Mouse (Mus musculus): ENCODE results near the gene Tnrc18.

Gene Tnrc18

DNA sequence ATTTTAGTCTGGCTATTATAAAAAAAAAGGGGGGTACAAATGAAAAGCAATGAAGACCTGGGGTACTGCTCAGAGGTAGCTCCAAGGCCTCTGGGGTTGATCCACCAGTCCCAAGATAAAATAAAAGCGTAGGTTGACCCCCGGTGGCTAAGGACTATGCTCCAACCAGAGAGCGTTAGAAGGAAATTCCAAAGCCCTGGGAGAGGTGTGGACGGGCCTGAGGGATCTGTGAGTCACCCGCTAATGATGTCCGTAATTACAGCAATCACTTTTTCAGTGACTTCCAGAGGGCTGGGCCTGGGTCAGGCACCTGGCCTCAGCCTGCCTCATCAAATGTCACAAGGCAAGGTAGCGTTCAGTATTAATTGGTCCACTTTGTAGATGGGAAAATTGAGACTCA lies 9.8 kb downstream of the Tnrc18 start:
- DNase-seq = no peak

DNA sequence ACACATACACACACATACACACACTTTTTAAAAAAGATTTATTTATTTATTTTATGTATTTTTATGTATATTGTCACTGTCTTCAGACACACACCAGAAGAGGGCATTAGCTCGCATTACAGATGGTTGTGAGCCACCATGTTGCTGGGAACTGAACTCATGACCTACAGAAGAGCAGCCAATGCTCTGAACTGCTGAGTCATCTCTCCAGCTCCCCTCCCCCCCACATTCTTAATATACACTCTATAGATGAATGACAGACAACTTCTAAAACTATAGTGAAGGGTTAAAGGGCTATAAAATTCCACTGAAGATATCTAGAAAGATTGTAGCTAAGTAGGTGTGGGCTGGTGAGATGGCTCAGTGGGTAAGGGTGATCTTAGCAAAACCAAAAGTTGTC lies 13.7 kb downstream of the Tnrc18 start:
- no peak for DNase-seq

DNA sequence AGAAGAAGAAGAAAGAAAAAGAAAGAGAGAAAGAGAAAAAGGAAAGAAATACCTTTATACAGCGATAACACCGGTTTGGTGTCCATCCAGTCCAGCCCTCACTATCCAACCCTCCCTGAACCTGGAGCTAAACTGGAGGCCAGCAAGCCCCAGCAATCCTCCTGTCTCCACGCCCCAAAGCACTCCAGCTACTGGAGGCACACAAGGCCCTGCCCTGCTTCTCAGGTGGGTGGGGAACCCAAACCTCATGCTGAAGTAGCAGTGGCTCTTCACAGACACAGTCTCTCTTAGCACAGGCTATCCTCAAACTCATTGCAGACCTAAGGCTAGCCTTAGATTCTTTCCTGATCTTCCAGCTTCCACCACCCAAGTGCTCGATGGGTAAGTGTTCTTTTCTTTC lies 14.6 kb downstream of the Tnrc18 start:
- no peak for DNase-seq

DNA sequence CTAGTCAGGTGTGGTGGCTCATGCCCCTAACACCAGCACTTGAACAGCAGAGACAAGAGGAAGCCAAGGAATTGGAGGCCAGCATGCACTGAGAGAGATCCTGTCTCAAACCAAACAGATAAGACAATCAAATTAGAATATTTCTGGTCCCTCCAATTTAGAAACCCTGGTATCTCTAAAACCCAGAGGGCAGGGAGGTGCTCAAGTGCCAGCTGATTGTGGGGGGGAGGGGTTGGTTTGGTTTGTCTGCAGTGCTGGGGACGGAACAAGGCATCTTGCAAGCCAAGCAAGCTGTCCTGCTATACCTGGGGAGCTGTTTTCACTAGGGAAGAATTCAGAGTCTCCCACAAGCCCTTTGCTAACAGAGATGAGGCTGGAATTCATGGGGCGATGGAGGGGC lies 15.5 kb downstream of the Tnrc18 start:
- no peak for DNase-seq

DNA sequence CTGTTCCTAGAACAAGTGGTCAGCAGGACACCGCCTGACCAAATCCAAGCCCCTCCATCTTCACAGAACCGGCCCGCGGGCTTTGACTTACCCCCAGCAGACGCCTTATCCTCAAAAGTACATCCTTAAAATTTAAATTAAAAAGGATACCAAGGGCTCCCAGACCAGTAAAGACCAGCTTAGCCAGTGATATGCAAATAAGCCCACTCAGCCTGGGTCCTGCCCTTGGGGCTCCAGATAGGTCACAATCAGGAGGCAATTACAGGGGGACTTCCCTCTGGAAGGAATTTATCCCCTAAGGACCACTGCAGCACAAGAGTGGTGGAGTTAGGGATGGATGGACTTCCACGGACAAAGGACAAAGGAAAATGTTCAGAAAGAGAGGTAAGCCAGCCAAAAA lies 16.8 kb downstream of the Tnrc18 start:
- no peak for DNase-seq

DNA sequence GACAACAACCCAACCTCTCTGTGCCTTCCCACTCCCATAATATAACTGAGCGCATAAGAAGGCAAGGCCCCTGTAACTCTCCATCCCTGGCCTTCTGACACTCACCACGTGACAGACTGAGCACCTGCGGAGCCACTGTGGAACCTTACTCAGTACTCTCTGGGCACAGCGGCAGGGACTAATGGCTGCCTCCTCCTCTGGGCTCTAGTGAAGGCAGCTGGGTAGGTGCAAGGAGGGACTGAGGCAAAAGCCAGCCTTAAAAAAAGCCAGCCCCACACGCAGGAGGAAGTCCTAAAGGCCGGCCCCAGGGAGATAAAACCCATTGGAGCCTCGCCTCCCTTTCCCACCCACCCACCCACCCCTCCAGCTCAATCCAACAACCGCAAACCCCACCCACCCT lies 17.3 kb downstream of the Tnrc18 start:
- no peak for DNase-seq

DNA sequence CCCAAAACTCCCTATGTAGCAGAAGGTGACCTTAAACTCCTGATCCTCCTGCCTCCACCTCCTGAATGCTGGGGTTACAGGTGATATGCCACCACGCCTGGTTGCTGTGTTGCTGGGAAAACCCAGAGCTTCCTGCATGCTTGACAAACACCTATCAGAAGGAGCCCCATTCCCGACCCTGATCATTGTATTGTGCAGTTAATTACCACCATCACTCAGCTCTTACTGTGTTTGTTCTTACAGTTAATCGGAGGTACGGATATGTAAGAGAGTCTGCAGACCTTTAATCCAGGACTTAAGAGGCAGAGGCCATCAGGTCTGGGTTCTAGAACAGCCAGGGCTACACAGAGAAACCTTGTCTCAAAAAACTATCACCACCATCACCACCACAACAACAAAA lies 18.2 kb downstream of the Tnrc18 start:
- DNase-seq = no peak

DNA sequence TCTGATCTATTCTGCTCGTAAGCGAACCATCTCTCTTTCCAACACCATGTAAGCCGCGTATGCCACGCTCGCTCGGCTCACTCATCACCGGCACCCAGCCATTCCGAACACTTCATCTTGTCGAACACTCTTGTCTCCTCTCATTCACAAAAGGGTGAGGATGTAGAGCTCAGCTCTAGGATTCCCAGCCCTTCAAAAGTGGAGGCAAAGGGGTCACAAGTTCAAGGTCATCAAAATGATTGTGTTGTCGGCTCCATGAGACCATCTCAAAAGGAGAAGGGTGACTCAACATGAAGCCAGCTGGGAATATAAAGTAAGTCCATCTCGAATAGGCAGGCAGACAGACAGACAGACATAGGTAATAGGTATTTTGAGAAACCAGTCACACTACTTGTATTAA lies 19.3 kb downstream of the Tnrc18 start:
- no peak for DNase-seq

DNA sequence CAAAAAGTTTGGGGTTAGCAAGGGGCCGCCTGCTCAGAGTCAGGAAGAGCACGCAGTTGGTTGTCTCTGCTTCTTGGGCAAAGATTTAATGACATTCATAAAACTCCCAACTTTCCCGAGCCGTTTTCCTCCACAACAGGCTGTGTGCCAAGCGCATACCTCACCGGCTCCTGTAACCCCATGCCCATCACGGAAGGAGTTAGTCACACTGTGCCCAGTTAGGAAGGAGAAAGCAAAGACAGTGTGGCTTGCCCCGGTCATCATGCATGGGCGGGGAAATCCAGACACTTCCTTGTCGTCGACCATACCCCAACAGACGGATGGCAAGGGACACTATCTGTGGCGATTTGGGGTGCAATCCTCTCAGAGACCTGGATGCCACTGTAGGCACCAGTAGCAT lies 19.8 kb downstream of the Tnrc18 start:
- no peak for DNase-seq

DNA sequence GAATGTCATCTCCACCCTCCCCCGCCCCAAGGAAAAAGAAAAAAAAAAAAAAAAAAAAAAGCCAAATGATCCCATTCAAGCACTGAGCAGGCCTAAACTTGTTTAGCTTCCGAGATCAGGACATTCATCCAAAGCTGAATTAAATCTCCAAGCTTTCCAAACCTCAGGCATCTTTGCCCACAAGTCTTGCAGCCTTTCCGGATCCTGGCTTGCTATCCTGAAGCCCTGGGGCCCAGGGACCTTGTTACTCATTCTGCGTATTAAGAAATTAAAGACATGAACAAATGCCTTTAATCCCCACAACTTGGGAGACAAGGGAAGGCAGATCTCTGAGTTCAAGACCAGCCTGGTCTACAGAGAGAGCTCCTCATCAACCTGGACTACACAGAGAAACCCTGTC lies 20.5 kb downstream of the Tnrc18 start:
- DNase-seq = no peak

DNA sequence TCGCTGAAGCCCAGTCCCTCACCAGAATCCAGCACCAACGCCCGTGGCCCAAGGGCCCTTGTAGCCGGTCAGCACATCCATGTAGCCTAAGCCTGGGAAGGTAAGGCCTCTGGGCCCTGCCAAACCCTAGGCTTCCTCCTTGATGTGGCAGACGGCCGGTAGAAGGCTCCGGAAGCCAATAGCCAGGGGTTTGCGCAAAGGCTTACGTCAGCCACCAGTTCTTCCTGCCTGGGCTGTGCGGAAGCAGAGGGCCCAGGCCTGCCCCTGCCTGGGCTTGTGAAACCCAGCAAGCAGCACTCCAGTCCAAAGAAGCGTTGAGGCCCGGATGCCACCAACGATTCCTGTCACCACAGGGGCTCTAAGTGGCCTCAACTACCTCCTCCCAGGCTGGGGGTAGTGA lies 22.9 kb downstream of the Tnrc18 start:
- DNase-seq = peak; percentile 86

DNA sequence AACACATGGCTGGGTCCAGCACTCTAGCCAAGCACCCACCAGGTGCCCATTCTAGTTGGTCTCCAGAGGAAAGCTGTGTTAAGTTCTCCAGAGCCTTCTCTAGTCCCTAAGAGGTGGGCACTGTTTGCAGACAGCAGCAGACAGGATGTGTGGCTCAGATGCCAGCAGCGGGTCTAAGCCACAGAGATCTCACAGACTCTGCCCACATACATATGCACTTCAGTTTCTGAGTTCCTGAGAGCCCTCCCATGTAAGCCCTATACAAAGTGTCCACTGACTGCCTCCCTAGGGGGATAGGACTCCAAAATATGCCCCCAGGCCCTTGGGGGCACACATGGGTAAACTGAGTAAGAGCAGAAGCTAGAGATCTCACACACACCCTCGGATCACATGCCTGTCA lies 23.3 kb downstream of the Tnrc18 start:
- DNase-seq = peak; percentile 74

DNA sequence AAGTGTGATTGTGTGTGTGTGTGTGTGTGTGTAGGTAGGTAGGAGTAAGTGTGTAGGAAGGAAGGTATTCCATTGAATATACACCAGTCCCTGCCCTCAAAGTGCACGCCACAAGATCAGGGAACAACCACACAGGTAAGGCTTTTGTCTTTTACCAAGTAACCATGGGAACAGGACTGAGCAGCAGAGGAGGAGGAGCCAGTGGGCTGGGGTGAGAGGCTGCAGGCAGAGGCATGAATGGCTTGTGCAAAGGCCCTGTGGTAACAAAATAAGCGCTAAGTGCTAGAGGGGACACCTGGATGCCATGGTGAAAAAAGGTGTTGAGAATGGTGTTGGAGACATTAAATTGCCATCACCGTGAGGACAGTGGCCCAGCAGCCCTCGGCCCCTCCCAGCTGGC lies 24.9 kb downstream of the Tnrc18 start:
- no peak for DNase-seq

DNA sequence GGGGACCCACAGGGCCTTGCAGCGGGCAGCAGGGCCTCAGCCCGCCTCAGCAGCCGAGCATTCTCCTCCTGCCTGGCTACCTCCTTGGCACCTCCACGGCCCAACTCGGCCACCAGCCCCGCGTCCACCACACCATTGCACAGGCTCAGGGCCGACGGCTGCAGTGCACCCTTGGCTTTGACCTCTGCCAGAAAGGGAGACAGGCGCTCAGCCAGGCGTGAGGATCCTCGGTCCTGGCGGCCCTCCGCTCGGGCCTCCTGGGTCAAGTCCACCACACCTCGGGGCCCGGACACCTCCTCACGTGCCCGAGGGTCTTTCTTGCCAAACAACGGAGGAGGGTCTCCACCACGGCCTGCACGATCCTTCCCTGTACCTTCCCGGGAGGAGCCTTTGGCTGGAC lies 29.2 kb downstream of the Tnrc18 start:
- DNase-seq = no peak

DNA sequence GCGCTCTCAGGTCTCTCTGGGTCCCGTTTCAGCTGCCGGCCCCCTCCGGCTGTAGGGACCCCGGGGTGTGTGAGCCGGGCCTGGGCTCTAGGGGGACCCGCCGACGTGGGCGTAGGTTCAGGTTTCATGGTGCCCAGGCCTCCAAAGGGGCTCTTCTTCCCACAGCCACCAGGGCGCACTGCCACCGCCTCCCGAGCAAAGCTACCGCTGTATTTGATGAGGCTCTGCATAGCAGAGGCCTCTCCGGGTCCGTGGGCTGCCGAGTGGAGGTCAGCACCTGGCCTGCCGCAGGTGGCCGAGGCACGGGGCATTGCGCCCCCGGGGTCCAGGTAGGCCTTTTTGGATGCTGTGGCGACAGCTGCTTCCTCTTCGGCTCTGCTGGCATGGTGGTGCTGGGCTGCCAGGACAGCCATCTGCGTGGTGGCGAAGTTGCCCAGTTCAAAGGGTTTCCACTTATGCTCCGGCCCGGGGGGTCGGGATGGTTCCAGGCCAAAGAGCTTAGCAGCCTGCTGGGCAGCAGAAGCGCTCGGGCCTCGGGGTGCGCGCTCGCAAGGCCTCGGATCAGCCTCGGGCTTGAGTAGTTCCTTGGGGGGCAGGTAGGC lies 30.1 kb downstream of the Tnrc18 start:
- DNase-seq = no peak

DNA sequence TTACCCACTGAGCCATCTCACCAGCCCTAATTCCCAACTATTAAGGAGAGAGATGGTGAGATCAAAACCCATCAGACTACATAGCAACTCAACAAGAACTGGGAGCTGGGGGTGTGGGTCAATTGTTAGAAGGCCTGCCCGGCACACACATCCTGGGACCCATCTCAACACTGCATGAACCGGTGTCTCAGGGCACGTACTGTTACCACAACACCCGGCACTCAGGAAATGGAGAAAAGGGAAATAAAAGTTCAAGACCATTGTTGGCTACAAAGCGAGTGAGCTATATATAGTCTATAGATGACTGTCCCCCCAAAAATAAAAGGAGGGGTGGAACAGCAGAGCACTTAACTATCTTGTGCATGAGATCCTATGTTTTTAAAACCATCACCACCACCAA lies 30.8 kb downstream of the Tnrc18 start:
- no peak for DNase-seq

DNA sequence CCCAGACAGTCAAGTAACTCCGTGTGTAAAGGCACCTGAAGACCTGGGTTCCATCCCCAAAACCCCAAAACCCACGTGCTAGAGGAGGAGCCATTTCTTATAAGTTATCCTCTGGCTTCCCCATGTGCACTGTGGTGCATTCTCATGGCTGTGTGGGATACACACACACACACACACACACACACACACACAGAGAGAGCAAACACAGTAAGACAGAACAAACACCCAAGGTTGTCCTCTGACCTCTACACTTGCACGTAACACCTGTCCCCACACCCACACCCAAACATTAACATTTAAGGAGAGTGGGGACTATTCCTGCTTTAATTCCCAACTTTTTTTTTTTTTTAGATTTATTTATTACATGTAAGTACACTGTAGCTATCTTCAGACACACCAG lies 31.2 kb downstream of the Tnrc18 start:
- DNase-seq = no peak

DNA sequence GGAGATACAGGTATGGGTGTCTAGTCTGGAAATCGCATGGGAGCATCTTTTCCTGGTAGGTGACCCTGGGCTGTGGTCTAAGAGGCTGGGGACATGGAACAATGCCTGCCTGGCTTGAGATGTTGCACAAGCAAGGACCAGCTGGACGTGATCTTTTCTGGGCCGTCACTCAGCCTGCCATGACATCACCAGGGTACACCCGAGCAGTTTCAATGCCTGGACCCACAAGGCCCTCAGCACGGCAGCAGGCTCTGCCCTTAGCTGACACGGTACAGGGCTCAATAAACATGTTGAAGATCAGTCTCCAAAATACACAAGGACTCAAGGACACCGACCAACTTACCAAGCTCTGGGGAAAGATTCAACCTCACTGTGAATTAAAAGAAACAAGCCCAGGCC lies 34.3 kb downstream of the Tnrc18 start:
- DNase-seq = no peak

DNA sequence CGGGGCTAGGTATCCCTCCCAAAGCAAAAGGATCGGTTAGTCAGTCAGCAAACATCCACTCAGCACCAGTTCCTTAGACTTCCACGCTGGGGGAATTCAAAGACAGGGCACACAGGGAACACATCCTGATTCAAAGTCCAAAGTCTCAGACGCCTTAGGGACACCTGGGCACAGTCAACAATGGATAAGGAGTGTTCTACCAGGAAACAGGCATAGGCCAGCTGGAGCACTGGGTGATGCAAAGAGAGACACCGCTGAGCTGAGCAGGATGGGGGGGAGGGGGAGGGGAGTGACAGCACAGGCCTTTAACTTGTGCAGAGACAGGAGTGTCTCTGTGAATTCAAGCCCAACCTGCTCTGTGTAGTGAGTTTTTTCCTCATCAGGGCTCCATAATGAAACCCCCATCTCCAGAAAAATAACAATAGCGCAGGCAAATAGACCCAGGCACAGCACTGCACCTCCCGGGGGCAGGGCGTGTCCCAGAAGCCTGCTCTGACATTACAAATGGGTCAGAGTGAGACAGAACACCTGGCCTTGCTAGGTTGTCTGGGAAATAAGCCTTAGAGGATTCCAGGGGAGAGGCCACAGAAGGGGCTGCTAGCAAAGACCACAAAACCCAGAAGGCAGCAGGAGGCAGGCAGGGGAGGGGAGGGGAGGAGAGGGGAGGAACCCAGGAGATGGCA lies 34.9 kb downstream of the Tnrc18 start:
- DNase-seq = no peak

DNA sequence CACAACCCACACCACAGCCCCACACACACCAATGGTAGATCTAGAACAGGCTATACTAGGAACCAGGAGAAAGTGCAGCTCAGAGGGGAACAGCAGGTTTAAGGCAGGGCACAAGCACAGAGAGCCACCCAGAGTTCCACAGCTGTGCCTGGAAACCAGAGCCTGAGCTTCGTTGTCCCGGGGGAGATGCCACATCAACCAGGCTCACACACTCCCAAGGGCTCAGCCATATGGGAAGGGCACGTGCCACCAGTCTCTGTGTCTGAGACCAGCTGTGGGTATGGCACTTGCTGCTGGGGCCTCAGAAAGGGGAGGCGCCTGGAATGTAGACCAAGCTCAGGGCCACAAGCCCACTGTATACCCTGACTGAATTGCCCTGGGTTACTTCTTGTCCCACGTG lies 36.9 kb downstream of the Tnrc18 start:
- DNase-seq = no peak

DNA sequence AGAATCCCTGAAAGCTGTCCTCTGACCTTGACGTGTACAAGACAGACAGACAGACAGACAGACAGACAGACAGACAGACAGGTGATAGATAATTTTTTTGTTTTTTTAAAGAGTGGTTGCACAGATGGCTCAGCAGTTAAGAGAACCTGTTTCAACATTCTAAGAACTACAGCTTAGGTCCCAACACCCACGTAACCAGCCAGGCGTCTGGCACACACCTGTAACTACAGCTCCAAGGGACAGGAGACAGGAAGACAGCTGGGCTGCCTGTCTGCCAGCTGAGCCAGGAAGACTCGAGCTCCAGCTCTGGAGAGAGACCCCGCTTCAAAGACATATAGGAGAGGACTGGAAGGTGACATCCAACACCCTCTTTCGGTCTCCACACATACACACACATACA lies 38.6 kb downstream of the Tnrc18 start:
- no peak for DNase-seq

DNA sequence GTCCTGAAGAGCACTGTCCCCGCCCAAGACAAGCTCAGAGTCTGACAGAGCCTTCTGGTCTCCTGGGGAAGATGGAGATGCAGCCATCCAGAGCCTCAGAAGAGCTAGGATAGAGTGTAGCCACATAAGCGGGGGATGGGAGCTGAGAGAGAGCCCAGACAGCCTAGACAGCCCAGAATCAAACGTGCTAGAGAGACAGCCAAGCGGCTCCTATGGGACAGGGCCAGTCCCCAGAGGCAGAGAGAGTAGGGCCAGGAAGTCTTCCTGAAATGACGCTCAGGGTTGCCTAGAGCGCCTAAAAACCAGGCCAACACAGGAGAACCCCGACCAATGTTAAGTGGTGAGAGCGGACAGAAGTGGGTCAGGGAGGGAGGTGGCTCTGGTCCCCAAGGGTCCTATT lies 39.3 kb downstream of the Tnrc18 start:
- no peak for DNase-seq

DNA sequence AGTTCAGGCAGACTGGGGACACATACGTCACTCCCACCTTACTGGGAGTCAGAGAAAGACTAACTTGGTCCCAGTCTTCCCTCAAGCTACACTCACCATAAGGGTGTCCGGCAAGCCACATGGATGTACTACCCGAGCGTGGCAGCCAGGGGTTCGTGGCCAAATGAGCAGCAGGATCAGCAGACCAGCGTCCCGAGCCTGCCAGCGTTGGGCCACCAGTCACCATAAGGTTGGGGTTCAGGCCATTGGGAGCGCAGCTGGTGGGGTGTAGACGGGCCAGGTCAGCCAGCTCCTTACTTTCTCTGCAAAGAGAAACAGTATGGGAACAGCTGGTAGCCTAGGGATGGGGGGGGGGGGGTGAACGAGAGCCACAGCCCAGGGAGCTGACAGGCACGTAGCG lies 41.4 kb downstream of the Tnrc18 start:
- DNase-seq = no peak

DNA sequence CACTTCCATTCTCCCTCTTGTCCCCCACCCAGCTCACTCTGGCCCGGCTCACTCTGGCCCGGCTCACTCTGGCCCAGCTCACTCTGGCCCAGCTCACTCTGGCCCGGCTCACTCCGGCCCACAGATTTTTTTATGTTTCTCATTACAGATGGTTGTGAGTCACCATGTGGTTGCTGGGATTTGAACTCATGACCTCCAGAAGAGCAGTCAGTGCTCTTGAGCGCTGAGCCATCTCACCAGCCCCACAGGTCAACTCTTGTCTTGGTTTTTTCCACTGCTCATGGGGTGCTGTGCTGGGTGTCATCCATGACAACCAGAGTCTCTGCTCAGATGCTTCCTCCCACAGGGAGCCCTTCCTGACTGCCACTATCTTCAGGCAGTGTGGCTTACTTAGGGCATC lies 42.7 kb downstream of the Tnrc18 start:
- no peak for DNase-seq

DNA sequence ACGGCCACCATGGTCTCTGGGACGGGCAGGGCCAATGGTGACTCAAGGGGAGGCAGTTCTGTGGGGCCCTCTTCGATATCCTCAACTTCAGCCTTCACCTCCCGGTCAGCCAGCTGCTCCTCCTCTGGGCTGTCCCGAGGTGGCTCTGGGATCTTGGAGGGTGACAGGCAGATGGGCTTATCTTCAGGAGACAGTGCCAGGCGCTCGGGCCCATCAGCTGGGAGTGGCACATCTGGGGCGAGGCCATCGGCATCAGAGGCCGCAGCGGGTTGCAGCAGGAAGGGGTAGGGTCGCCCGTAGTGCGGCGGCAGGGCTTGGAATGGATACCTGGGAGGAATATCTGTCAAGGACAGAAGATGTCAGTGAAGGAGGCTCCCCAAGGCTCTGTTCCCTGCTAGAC lies 45.5 kb downstream of the Tnrc18 start:
- DNase-seq = no peak

All from thymus, postnatal 14 days (tissue).